Mouse (Mus musculus) central nervous system, embryonic 18 days (tissue): ENCODE results near the gene Itpkc. TPM values are rescaled to one million over a fixed set of nuclear protein-coding genes. Genes with fewer than 3 reads are reported as not detected.

ENCODE experiments used
- polyA plus RNA-seq: library from polyadenylated mRNA; depleted of rRNA; stranded (reverse); fragments of >200 nt; gene quantifications from 2 replicates; pipeline ENCODE4 v1.2.3, GENCODE M21; 2012; rRNA removed

Gene Itpkc
- 13.8 and 14.0 TPM in 2 replicates for polyA plus RNA-seq

GRCm38 (mm10) chr7:27228281-27228821 is at the start of gene Itpkc:
TSS of gene Itpkc (minus strand) at chr7:27228661.

GRCm38 (mm10) chr7:27258205-27258899 is 29.9 kb upstream of the Itpkc start, which contains the start of gene Numbl:
TSS of gene Numbl (plus strand) at chr7:27258433.

GRCm38 (mm10) chr7:27232781-27233281 is 4.4 kb upstream of the Itpkc start, which contains the start of gene Coq8b:
TSS of gene Coq8b (plus strand) at chr7:27233023.

GRCm38 (mm10) chr7:27195681-27196611 is 32.5 kb downstream of the Itpkc start, which contains the start of the genes BC024978 and Snrpa:
TSS of gene BC024978 (plus strand) at chr7:27195781.
TSS of gene Snrpa (minus strand) at chr7:27196271.

GRCm38 (mm10) chr7:27180837-27181695 is 47.4 kb downstream of the Itpkc start, which contains the start of the genes Gm21983 and Mia:
TSS of gene Gm21983 (minus strand) at chr7:27181086.
TSS of gene Mia (minus strand) at chr7:27181157.

GRCm38 (mm10) chr7:27178324-27179216 is 49.9 kb downstream of the Itpkc start, which contains the start of gene Rab4b:
TSS of gene Rab4b (minus strand) at chr7:27178896.

GRCm38 (mm10) chr7:27166614-27167474 is 61.6 kb downstream of the Itpkc start, which contains the start of gene Egln2:
TSS of gene Egln2 (minus strand) at chr7:27166802.

Other genes starting within 250 kb of the Itpkc start
- not detected in 2 replicates for gene Cyp2a12, start 199.6 kb downstream of the Itpkc start, polyA plus RNA-seq
- gene Cyp2f2, start 108.8 kb downstream of the Itpkc start, polyA plus RNA-seq: 0.08 and 0.17 TPM in 2 replicates
- gene Cyp2t4, start 74.9 kb downstream of the Itpkc start, polyA plus RNA-seq: not detected in 2 replicates
- gene Egln2, start 61.9 kb downstream of the Itpkc start, polyA plus RNA-seq: 107 and 114 TPM in 2 replicates
- gene Rab4b, start 49.8 kb downstream of the Itpkc start, polyA plus RNA-seq: 81.9 and 86.8 TPM in 2 replicates
- 0.07 TPM in 1 of 2 replicates, not detected in the other for gene Gm21983, start 47.6 kb downstream of the Itpkc start, polyA plus RNA-seq
- gene Mia, start 47.5 kb downstream of the Itpkc start, polyA plus RNA-seq: 11.9 and 25.3 TPM in 2 replicates
- gene BC024978, start 32.9 kb downstream of the Itpkc start, polyA plus RNA-seq: 8.8 and 9.5 TPM in 2 replicates
- gene Snrpa, start 32.4 kb downstream of the Itpkc start, polyA plus RNA-seq: 313 and 339 TPM in 2 replicates
- gene Coq8b, start 4.4 kb upstream of the Itpkc start, polyA plus RNA-seq: 31.9 and 34.2 TPM in 2 replicates
- 93.9 and 103 TPM in 2 replicates for gene Numbl, start 29.8 kb upstream of the Itpkc start, polyA plus RNA-seq
- gene Ltbp4, start 109.0 kb upstream of the Itpkc start, polyA plus RNA-seq: 26.0 and 28.6 TPM in 2 replicates
- gene Shkbp1, start 127.4 kb upstream of the Itpkc start, polyA plus RNA-seq: 100 and 119 TPM in 2 replicates
- gene Gm20479, start 128.8 kb upstream of the Itpkc start, polyA plus RNA-seq: 0.23 and 0.27 TPM in 2 replicates
- gene Sptbn4, start 219.0 kb upstream of the Itpkc start, polyA plus RNA-seq: 53.2 and 53.7 TPM in 2 replicates
- 13.4 and 15.1 TPM in 2 replicates for gene Blvrb, start 219.3 kb upstream of the Itpkc start, polyA plus RNA-seq
- 5.5 and 6.5 TPM in 2 replicates for gene Sertad3, start 245.1 kb upstream of the Itpkc start, polyA plus RNA-seq